Mouse (Mus musculus): ENCODE results near the gene Creb3l2.
"Not testable (repeated sequence)": the region's sequence is repeated elsewhere in the genome, so short reads cannot be mapped to it uniquely, and the experiment has no call there.

The Creb3l2 gene

DNA sequence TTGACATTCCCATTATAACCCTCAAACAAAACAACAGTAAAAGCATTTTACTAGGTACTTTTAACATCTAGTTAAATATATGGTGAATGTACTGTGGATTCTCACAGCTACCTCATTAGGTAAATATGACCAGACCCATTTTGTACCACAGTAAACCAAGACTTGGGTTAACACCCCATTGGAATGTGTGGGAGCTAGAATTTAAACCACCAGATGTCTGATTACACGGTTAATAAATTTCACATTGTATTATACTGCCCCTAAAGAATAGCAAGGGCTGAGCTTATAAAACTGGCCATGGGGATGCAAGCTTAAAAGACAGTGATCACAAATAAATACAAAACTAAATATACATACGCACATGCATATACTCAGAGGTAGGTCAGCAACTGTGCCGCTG, 34.1 kb downstream of the Creb3l2 start:
- DNase-seq = no peak

DNA sequence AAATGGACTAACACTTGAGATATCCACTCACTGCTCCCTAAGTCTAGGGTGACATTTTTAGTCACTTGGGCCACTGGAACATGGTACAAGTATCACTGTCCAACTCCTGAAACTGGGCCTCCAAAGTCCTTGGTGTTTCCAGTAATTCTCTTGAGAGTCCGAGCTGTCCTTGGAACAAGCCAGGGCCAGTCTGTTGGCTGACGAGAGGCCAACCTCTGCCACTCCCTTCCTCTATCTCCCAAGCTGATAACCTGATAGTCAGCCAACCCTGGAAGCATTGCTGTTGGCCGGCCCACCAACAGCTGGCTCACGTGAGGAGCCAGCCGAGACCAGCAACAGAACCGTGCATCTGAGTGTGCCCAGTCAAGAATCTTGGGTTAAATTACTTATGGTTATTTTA, 35.0 kb downstream of the Creb3l2 start:
- DNase-seq = no peak

GRCm38 (mm10) chr6:37406018-37406417, 35.9 kb downstream of the Creb3l2 start:
- no peak for DNase-seq

GRCm38 (mm10) chr6:37404325-37404724, 37.6 kb downstream of the Creb3l2 start:
- no peak for DNase-seq

- DNase-seq = no peak
Observed at GRCm38 (mm10) chr6:37401928-37402327, 40.0 kb downstream of the Creb3l2 start.

DNA sequence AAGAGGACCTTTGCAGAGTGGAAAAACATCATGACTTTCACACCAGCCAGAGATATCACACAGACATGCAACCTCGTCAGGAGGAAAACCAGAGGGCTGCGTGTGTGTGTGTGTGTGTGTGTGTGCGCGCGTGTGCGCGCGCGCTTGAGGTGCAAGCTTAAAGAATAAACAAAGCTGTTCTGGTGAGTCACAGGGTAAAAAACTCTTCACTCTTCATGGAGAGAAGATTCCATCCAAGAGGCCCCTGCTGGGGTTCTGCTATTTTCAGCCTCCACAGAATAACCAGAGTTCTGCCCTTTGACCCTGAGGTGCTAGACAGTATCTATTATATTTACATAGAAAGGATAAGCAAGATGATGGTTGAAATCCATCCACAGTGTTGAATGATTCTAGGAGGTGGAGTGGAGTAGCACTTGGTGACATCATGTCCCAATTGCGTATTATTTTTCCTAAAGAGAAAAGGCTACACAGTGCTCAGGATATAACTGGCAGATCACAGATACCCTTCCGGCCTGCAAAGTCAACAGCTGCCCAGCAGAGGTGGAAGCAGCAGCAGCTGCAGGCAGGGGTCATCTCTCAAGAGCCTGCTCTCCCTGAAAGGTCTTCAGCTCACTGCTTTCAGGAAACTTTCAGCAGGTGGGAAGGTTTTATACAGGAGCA, 41.0 kb downstream of the Creb3l2 start:
- DNase-seq = peak; percentile 12

DNA sequence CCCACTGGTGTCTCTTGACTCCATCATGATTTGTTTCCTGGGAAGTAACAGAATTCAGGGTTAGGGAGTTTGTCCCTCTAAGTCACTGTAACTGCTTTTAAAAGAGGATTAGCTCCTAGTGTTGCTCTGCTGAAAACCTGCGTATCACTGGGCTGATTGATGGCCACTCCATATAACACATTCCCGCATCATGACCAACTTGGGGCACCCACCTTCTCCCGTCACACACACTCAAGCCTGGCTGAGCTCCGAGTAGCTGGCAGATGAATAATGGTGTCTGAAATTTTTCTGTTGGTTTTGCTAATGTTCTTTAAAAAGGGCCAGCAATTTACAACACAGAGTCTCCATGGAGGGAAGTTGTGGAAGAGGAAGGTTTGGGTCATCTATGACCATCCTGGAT, 41.8 kb downstream of the Creb3l2 start:
- no peak for DNase-seq

DNA sequence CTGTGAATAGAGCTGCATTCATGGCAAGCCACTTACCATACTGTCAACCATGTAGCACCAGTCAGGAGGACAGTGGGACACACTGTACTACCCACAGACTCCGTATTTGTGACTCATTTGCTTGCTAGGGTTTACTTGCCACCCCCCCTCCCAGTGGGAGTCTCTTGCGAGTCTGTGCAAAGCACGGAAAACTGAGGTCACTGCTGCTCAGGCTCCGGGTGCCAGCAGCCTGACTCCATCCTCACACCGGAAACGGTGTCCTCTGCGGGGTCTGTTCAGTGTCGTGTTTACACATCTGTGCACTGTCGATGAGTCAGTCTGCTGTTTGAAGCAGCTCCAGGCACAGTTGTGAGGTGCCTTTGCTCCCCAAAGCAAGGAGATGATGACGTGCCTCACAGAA, 43.0 kb downstream of the Creb3l2 start:
- DNase-seq = peak; percentile 54

- no peak for DNase-seq
Observed at GRCm38 (mm10) chr6:37397973-37398372, 44.0 kb downstream of the Creb3l2 start.

- no peak for DNase-seq
Observed at GRCm38 (mm10) chr6:37397254-37397653, 44.7 kb downstream of the Creb3l2 start.

- DNase-seq = no peak
Observed at GRCm38 (mm10) chr6:37396127-37396526, 45.8 kb downstream of the Creb3l2 start.

GRCm38 (mm10) chr6:37393263-37393662, 48.7 kb downstream of the Creb3l2 start:
- no peak for DNase-seq

GRCm38 (mm10) chr6:37392262-37392661, 49.7 kb downstream of the Creb3l2 start:
- no peak for DNase-seq

- DNase-seq = no peak
Observed at GRCm38 (mm10) chr6:37391313-37391712, 50.6 kb downstream of the Creb3l2 start.

- DNase-seq = no peak
Observed at GRCm38 (mm10) chr6:37388960-37389359, 53.0 kb downstream of the Creb3l2 start.

DNA sequence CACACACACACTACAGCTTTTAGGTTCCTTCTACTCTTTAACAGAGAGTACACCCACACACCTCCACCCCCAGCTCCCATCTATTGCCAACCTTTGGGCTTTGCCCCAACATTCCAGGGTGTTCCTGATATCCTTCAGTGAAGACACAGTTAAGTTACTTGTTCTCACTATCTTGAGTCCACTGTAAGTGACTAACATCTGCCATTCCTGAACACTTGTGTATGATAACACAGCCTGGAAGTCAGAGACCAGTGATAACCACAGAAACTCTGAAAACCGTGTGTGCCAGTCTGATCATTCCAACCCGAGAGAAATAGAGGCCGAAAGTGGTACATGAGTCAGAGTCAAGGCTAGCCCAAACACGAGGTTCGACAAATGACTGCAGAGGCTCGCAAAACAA, 53.4 kb downstream of the Creb3l2 start:
- no peak for DNase-seq

- DNase-seq = no peak
Observed at GRCm38 (mm10) chr6:37387281-37387680, 54.7 kb downstream of the Creb3l2 start.

DNA sequence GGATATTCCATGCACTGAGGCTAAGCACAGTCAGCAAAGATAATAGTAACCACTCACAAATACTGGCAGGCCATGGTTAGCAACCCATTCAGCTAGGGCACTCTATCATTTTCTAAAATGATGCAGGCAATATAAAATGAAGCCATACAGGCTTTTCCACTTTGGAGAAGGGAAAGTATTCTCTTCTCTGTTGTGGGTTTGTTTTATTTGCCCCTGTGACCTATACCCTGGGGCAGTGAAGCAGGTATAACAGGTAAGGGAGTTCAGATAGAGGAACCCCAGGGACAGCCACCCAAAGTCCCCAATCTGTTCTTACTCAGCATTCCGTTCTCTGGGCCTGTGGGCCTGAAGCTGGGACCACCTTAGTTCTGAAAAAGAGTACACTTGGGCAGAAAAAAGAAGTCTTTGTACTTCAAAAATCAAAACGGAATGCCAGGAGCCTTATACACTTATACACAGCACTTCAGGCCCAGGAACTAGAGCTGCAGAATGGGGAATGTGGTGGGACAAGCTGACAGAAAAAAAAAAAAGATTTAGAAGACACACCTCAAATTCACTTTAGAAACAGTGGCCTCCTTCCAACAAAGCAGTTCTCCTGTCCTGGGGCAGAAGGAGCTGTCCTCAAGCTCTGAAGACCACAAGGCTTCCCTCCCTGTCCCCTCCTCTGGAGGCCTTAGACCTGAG, 56.2 kb downstream of the Creb3l2 start:
- no peak for DNase-seq

- no peak for DNase-seq
Observed at GRCm38 (mm10) chr6:37382761-37383160, 59.2 kb downstream of the Creb3l2 start.

GRCm38 (mm10) chr6:37377836-37378580, 63.9 kb downstream of the Creb3l2 start:
- no peak for DNase-seq

DNA sequence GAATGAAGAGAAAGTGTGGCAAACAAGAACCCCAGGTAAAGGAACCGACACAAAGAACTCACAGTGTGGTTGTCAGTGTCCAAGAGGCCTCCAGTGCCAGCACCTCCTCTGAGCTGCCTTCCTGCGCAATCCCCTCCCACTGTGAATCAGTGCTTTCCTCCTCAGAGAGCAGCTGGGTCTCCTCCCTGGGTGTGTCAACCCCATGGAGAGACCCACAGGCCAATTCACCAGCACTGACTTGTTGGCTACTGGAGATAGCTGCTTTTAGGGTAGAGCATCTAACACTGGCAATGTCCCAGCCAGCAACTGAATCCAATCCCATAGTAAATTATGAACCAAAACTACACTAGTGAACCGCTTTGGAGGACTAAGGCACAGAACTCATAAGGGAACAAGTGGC, 64.6 kb downstream of the Creb3l2 start:
- not testable (repeated sequence) for DNase-seq

- no peak for DNase-seq
Observed at GRCm38 (mm10) chr6:37375452-37375851, 66.5 kb downstream of the Creb3l2 start.

- no peak for DNase-seq
Observed at GRCm38 (mm10) chr6:37371341-37371740, 70.6 kb downstream of the Creb3l2 start.

GRCm38 (mm10) chr6:37370566-37370965, 71.4 kb downstream of the Creb3l2 start:
- no peak for DNase-seq
